Mouse (Mus musculus) liver, postnatal 0 days (tissue): ENCODE data around the gene Slco1a6. TPM values are rescaled to one million over a fixed set of nuclear protein-coding genes. Genes with fewer than 3 reads are reported as not detected.
"Not testable (repeated sequence)": the region's sequence is repeated elsewhere in the genome, so short reads cannot be mapped to it uniquely, and the experiment has no call there.

Experiments used
- ATAC-seq: fragments of 200-750 bp; cut with Nextera tagmentation; 2 replicates; pipeline ENCODE4 v1.8.0; 2017; ENCODE audit warnings: mild to moderate bottlenecking, moderate library complexity
- DNase-seq: peaks from one replicate; pipeline ENCODE4 v3.0.0-alpha.2; 2016
- H3K27ac ChIP-seq: fragments of 300-500 bp; sonication (generic); 2 replicates; pipeline ENCODE4 v1.5.1; 2014; ENCODE audit warnings: antibody characterized with exemption, moderate library complexity, mild to moderate bottlenecking, low read depth
- H3K27me3 ChIP-seq: fragments of 300-500 bp; sonication (generic); 2 replicates; pipeline ENCODE4 v1.6.1; 2014; ENCODE audit warnings: low read length, control low read depth, mixed read lengths; ENCODE audit not compliant: insufficient read depth
- H3K36me3 ChIP-seq: fragments of 300-500 bp; sonication (generic); replicated peaks from 2 replicates; pipeline ENCODE4 v1.6.1; 2014; ENCODE audit warnings: mild to moderate bottlenecking, control low read depth, low read length, moderate library complexity, mixed read lengths; ENCODE audit not compliant: insufficient read depth
- H3K4me1 ChIP-seq: fragments of 300-500 bp; sonication (generic); 2 replicates; pipeline ENCODE4 v1.6.1; 2014; ENCODE audit warnings: antibody characterized with exemption, mild to moderate bottlenecking, control low read depth; ENCODE audit not compliant: insufficient read depth
- H3K4me2 ChIP-seq: fragments of 300-500 bp; sonication (generic); 2 replicates; pipeline ENCODE4 v1.6.1; 2014; ENCODE audit warnings: low read depth, mild to moderate bottlenecking, low read length, moderate library complexity, mixed read lengths
- H3K4me3 ChIP-seq: fragments of 300-500 bp; sonication (generic); 2 replicates; pipeline ENCODE4 v1.5.1; 2014; ENCODE audit warnings: low read depth, low read length
- H3K9ac ChIP-seq: fragments of 300-500 bp; sonication (generic); replicated peaks from 2 replicates; pipeline ENCODE4 v1.6.1; 2014; ENCODE audit warnings: mild to moderate bottlenecking, moderate library complexity
- H3K9me3 ChIP-seq: fragments of 300-500 bp; sonication (generic); 2 replicates; pipeline ENCODE4 v1.6.1; 2016; ENCODE audit warnings: mild to moderate bottlenecking, control low read depth, low read length, mixed read lengths
- CTCF ChIP-seq: sonication (generic); IDR thresholded peaks from 2 replicates; pipeline ENCODE4 v1.5.1; 2016; ENCODE audit warnings: antibody characterized with exemption, low read depth
- EP300 ChIP-seq: IDR thresholded peaks from 2 replicates; pipeline ENCODE4 v1.6.1; 2016; ENCODE audit warnings: antibody characterized with exemption, low read depth, mild to moderate bottlenecking
- WGBS: fragments of 180-500 bp; shearing (Covaris S2); extraction: QIAGEN DNeasy Blood & Tissue Kit; methylation state at CpG from one replicate; pipeline ENCODE4 v1.1.7; 2014; ENCODE audit not compliant: insufficient replicate concordance; 5-methylcytosine and 5-hydroxymethylcytosine counted together
- polyA plus RNA-seq: library from polyadenylated mRNA; unstranded; fragments of >200 nt; fragmentation: Nextera tagmentation; extraction: Ambion mirVana; gene quantifications from 2 replicates; pipeline ENCODE4 v1.2.1, GENCODE M21; 2015

Slco1a6 gene
- not detected in 2 replicates for polyA plus RNA-seq

- TF ChIP-seq EP300 (no peak), CTCF (no peak)
- no peak within 1 kb of the TSS for H3K9ac ChIP-seq
- no peak for DNase-seq
- H3K9me3 ChIP-seq = no peaks in the 10 kb centered on the region
- ATAC-seq = no peak
- no peak within 1 kb of the TSS for H3K27ac ChIP-seq
- WGBS = 80% methylated on average over 4 of the region's 4 CpGs
- no peak within 1 kb of the TSS for H3K4me3 ChIP-seq
- H3K4me2 ChIP-seq = no peak within 1 kb of the TSS
- H3K36me3 ChIP-seq = no peaks in the 10 kb centered on the region
- H3K27me3 ChIP-seq = no peaks in the 10 kb centered on the region
- no peaks in the 10 kb centered on the region for H3K4me1 ChIP-seq
These were observed at the start of gene Slco1a6 for GRCm38 (mm10) chr6:142208421-142208820. TSS of gene Slco1a6 (minus strand) at chr6:142208521.

GRCm38 (mm10) chr6:142250738-142251307 is 42.5 kb upstream of the Slco1a6 start:
- not testable (repeated sequence) for DNase-seq, H3K36me3 ChIP-seq, H3K4me3 ChIP-seq, H3K9ac ChIP-seq, H3K9me3 ChIP-seq, H3K27me3 ChIP-seq, H3K4me1 ChIP-seq, ATAC-seq, H3K27ac ChIP-seq, H3K4me2 ChIP-seq
- WGBS = 61% methylated on average over 1 of the region's 1 CpGs

- WGBS = 69% methylated on average over 5 of the region's 5 CpGs
These were observed 36.7 kb upstream of the Slco1a6 start for GRCm38 (mm10) chr6:142245065-142245464.

GRCm38 (mm10) chr6:142239468-142239867 is 31.1 kb upstream of the Slco1a6 start:
- DNase-seq = no peak
- WGBS = 63% methylated on average over 1 of the region's 1 CpGs
- Histone ChIP-seq H3K27me3 (no peaks in the 10 kb centered on the region), H3K9me3 (no peaks in the 10 kb centered on the region), H3K36me3 (no peaks in the 10 kb centered on the region), H3K27ac (no peak overlapping the region), H3K4me1 (no peaks in the 10 kb centered on the region), H3K4me3 (no peak overlapping the region), H3K4me2 (no peak overlapping the region), H3K9ac (no peak overlapping the region)
- ATAC-seq = no peak
- TF ChIP-seq EP300 (no peak), CTCF (no peak)

More at GRCm38 (mm10) chr6:142245065-142245464, 36.7 kb upstream of the Slco1a6 start:
- no peaks in the 10 kb centered on the region for H3K27me3 ChIP-seq
- no peak overlapping the region for H3K4me3 ChIP-seq
- no peak overlapping the region for H3K27ac ChIP-seq
- no peak for ATAC-seq
- TF ChIP-seq CTCF (no peak), EP300 (no peak)
- H3K36me3 ChIP-seq = no peaks in the 10 kb centered on the region
- H3K9ac ChIP-seq = no peak overlapping the region
- no peak overlapping the region for H3K4me2 ChIP-seq
- DNase-seq = no peak
- no peaks in the 10 kb centered on the region for H3K4me1 ChIP-seq
- no peaks in the 10 kb centered on the region for H3K9me3 ChIP-seq

- H3K9ac ChIP-seq = no peak overlapping the region
- no peaks in the 10 kb centered on the region for H3K9me3 ChIP-seq
- no peak overlapping the region for H3K27ac ChIP-seq
- no peak overlapping the region for H3K4me3 ChIP-seq
- H3K4me2 ChIP-seq = no peak overlapping the region
- no peaks in the 10 kb centered on the region for H3K4me1 ChIP-seq
- no peak for DNase-seq
- no peak for ATAC-seq
- TF ChIP-seq CTCF (no peak), EP300 (no peak)
- no peaks in the 10 kb centered on the region for H3K27me3 ChIP-seq
- no peaks in the 10 kb centered on the region for H3K36me3 ChIP-seq
These were observed 11.8 kb upstream of the Slco1a6 start for GRCm38 (mm10) chr6:142220138-142220537.

- H3K4me2 ChIP-seq = no peak overlapping the region
- no peak overlapping the region for H3K27ac ChIP-seq
- TF ChIP-seq CTCF (no peak), EP300 (no peak)
- no peaks in the 10 kb centered on the region for H3K36me3 ChIP-seq
- H3K9me3 ChIP-seq = no peaks in the 10 kb centered on the region
- ATAC-seq (no peak), DNase-seq (no peak)
- H3K4me1 ChIP-seq = no peaks in the 10 kb centered on the region
- H3K4me3 ChIP-seq = no peak overlapping the region
- H3K9ac ChIP-seq = no peak overlapping the region
- H3K27me3 ChIP-seq = no peaks in the 10 kb centered on the region
These were observed 3.5 kb upstream of the Slco1a6 start for GRCm38 (mm10) chr6:142211821-142212220.

- no peaks in the 10 kb centered on the region for H3K27me3 ChIP-seq
- no peak overlapping the region for H3K9ac ChIP-seq
- H3K4me2 ChIP-seq = no peak overlapping the region
- H3K4me1 ChIP-seq = no peaks in the 10 kb centered on the region
- no peak overlapping the region for H3K27ac ChIP-seq
- TF ChIP-seq CTCF = no peak
- TF ChIP-seq EP300 = no peak
- DNase-seq (no peak), ATAC-seq (no peak)
- H3K4me3 ChIP-seq = no peak overlapping the region
- H3K9me3 ChIP-seq = no peaks in the 10 kb centered on the region
- no peaks in the 10 kb centered on the region for H3K36me3 ChIP-seq
These were observed 1.4 kb upstream of the Slco1a6 start for GRCm38 (mm10) chr6:142209749-142210148.
